Mouse (Mus musculus): ENCODE measurements around the gene Smim6. TPM values are rescaled to one million over a fixed set of nuclear protein-coding genes. Genes with fewer than 3 reads are reported as not detected.

The Smim6 gene
- polyA plus RNA-seq, 1 experiment from 2014 or later: 0.80 TPM

- Histone ChIP-seq H3K4me2 (no peak overlapping the region), H3K9ac (no peak overlapping the region), H3K4me3 (no peak overlapping the region), H3K27me3 (peaks cover 14% of the 10 kb centered on the region; the same call in 1 of the 2 replicates), H3K36me3 (ENCODE audit: poor library complexity, severe bottlenecking) (no peaks in the 10 kb centered on the region), H3K4me1 (no peaks in the 10 kb centered on the region), H3K9me3 (replicated peaks) (no peaks in the 10 kb centered on the region), H3K27ac (no peak overlapping the region)
- ATAC-seq: no peak
- WGBS: 91% methylated on average over 11 of the region's 11 CpGs
Observed at GRCm38 (mm10) chr11:115886446-115886845, 25.4 kb upstream of the Smim6 start.

- no peak for ATAC-seq
- WGBS: 89% methylated on average over 5 of the region's 5 CpGs
- H3K36me3 ChIP-seq (ENCODE audit: poor library complexity, severe bottlenecking): peaks cover 5% of the 10 kb centered on the region; the same call in 1 of the 2 replicates
- H3K4me3 ChIP-seq: no peak overlapping the region
- peaks cover 10% of the 10 kb centered on the region; the same call in 1 of the 2 replicates for H3K27me3 ChIP-seq
- no peaks in the 10 kb centered on the region for H3K9me3 ChIP-seq (replicated peaks)
- no peaks in the 10 kb centered on the region for H3K4me1 ChIP-seq
- no peak overlapping the region for H3K27ac ChIP-seq
- no peak overlapping the region for H3K4me2 ChIP-seq
- no peak overlapping the region for H3K9ac ChIP-seq
Observed at GRCm38 (mm10) chr11:115888020-115888419, 23.8 kb upstream of the Smim6 start.

- Histone ChIP-seq H3K27ac (no peak overlapping the region), H3K4me3 (no peak overlapping the region), H3K36me3 (ENCODE audit: poor library complexity, severe bottlenecking) (peaks cover 17% of the 10 kb centered on the region), H3K4me1 (no peaks in the 10 kb centered on the region), H3K9me3 (replicated peaks) (no peaks in the 10 kb centered on the region), H3K27me3 (0 out of 2 replicates have a peak, but pooled peaks cover 2% of the 10 kb centered on the region), H3K9ac (no peak overlapping the region), H3K4me2 (no peak overlapping the region)
- ATAC-seq: no peak
- 85% methylated on average over 6 of the region's 6 CpGs for WGBS
Observed at GRCm38 (mm10) chr11:115889159-115889558, 22.7 kb upstream of the Smim6 start.

GRCm38 (mm10) chr11:115892213-115892612 lies 19.6 kb upstream of the Smim6 start:
- no peak overlapping the region for H3K4me3 ChIP-seq
- no peaks in the 10 kb centered on the region for H3K4me1 ChIP-seq
- peaks cover 46% of the 10 kb centered on the region for H3K36me3 ChIP-seq (ENCODE audit: poor library complexity, severe bottlenecking)
- no peak overlapping the region for H3K4me2 ChIP-seq
- no peaks in the 10 kb centered on the region for H3K9me3 ChIP-seq (replicated peaks)
- H3K9ac ChIP-seq: no peak overlapping the region
- no peaks in the 10 kb centered on the region for H3K27me3 ChIP-seq
- 59% methylated on average over 6 of the region's 6 CpGs for WGBS
- H3K27ac ChIP-seq: no peak overlapping the region
- no peak for ATAC-seq

GRCm38 (mm10) chr11:115893071-115893470 lies 18.7 kb upstream of the Smim6 start:
- 90% methylated on average over 9 of the region's 9 CpGs for WGBS
- Histone ChIP-seq H3K4me1 (no peaks in the 10 kb centered on the region), H3K4me3 (no peak overlapping the region), H3K36me3 (ENCODE audit: poor library complexity, severe bottlenecking) (peaks cover 53% of the 10 kb centered on the region), H3K27ac (no peak overlapping the region), H3K27me3 (no peaks in the 10 kb centered on the region), H3K4me2 (no peak overlapping the region), H3K9ac (no peak overlapping the region), H3K9me3 (replicated peaks) (no peaks in the 10 kb centered on the region)
- ATAC-seq: no peak

GRCm38 (mm10) chr11:115894755-115895520 lies 16.9 kb upstream of the Smim6 start:
- no peak for ATAC-seq
- Histone ChIP-seq H3K4me3 (no peak overlapping the region), H3K4me2 (no peak overlapping the region), H3K9ac (no peak overlapping the region), H3K36me3 (ENCODE audit: poor library complexity, severe bottlenecking) (peaks cover 53% of the 10 kb centered on the region), H3K9me3 (replicated peaks) (no peaks in the 10 kb centered on the region), H3K4me1 (peaks cover 5% of the 10 kb centered on the region; the same call in 1 of the 2 replicates), H3K27ac (no peak overlapping the region), H3K27me3 (no peaks in the 10 kb centered on the region)
- 76% methylated on average over 14 of the region's 14 CpGs for WGBS

- no peaks in the 10 kb centered on the region for H3K9me3 ChIP-seq (replicated peaks)
- no peak overlapping the region for H3K4me3 ChIP-seq
- no peaks in the 10 kb centered on the region for H3K27me3 ChIP-seq
- 88% methylated on average over 7 of the region's 7 CpGs for WGBS
- ATAC-seq: no peak
- H3K4me1 ChIP-seq: peaks cover 12% of the 10 kb centered on the region; the same call in 1 of the 2 replicates
- H3K9ac ChIP-seq: 0 out of 2 replicates have a peak overlapping the region, but pooled peaks have one; percentile 12
- H3K4me2 ChIP-seq: no peak overlapping the region
- no peak overlapping the region for H3K27ac ChIP-seq
- H3K36me3 ChIP-seq (ENCODE audit: poor library complexity, severe bottlenecking): peaks cover 44% of the 10 kb centered on the region
Observed at GRCm38 (mm10) chr11:115898446-115898845, 13.4 kb upstream of the Smim6 start.

- no peak for ATAC-seq
- Histone ChIP-seq H3K27ac (no peak overlapping the region), H3K27me3 (no peaks in the 10 kb centered on the region), H3K9me3 (replicated peaks) (no peaks in the 10 kb centered on the region), H3K4me1 (peaks cover 12% of the 10 kb centered on the region; the same call in 1 of the 2 replicates), H3K4me3 (no peak overlapping the region), H3K9ac (no peak overlapping the region), H3K36me3 (ENCODE audit: poor library complexity, severe bottlenecking) (peaks cover 39% of the 10 kb centered on the region), H3K4me2 (no peak overlapping the region)
- WGBS: 11% methylated on average over 4 of the region's 4 CpGs
Observed at GRCm38 (mm10) chr11:115898886-115899285, 12.9 kb upstream of the Smim6 start.

- Histone ChIP-seq H3K27ac (no peak within 1 kb of the TSS), H3K4me1 (peaks cover 12% of the 10 kb centered on the region; the same call in 1 of the 2 replicates), H3K36me3 (ENCODE audit: poor library complexity, severe bottlenecking) (peaks cover 31% of the 10 kb centered on the region), H3K4me2 (peak within 1 kb of the TSS; percentile 8; the same call in 1 of the 2 replicates), H3K9me3 (replicated peaks) (no peaks in the 10 kb centered on the region), H3K4me3 (no peak within 1 kb of the TSS), H3K9ac (peak within 1 kb of the TSS; percentile 22), H3K27me3 (no peaks in the 10 kb centered on the region)
- 36% methylated on average over 16 of the region's 16 CpGs for WGBS
- ATAC-seq: no peak
Observed at GRCm38 (mm10) chr11:115899486-115900266, 12.1 kb upstream of the Smim6 start, which contains the start of gene Smim5. Gene Smim5, plus strand, starts transcription at chr11:115899966.

GRCm38 (mm10) chr11:115900561-115901337 lies 11.1 kb upstream of the Smim6 start:
- Histone ChIP-seq H3K36me3 (ENCODE audit: poor library complexity, severe bottlenecking) (peaks cover 28% of the 10 kb centered on the region), H3K9me3 (replicated peaks) (no peaks in the 10 kb centered on the region), H3K9ac (0 out of 2 replicates have a peak overlapping the region, but pooled peaks have one; percentile 10), H3K27me3 (no peaks in the 10 kb centered on the region), H3K4me1 (peaks cover 12% of the 10 kb centered on the region; the same call in 1 of the 2 replicates), H3K27ac (no peak overlapping the region), H3K4me2 (no peak overlapping the region), H3K4me3 (no peak overlapping the region)
- ATAC-seq: no peak
- 84% methylated on average over 8 of the region's 8 CpGs for WGBS

GRCm38 (mm10) chr11:115901338-115902161 lies 10.3 kb upstream of the Smim6 start:
- H3K9me3 ChIP-seq (replicated peaks): no peaks in the 10 kb centered on the region
- H3K27me3 ChIP-seq: no peaks in the 10 kb centered on the region
- H3K4me2 ChIP-seq: no peak overlapping the region
- no peak overlapping the region for H3K9ac ChIP-seq
- H3K4me3 ChIP-seq: no peak overlapping the region
- 91% methylated on average over 9 of the region's 9 CpGs for WGBS
- no peak overlapping the region for H3K27ac ChIP-seq
- peaks cover 12% of the 10 kb centered on the region; the same call in 1 of the 2 replicates for H3K4me1 ChIP-seq
- H3K36me3 ChIP-seq (ENCODE audit: poor library complexity, severe bottlenecking): peaks cover 21% of the 10 kb centered on the region
- ATAC-seq: no peak
